Mouse (Mus musculus) embryo, embryonic 11.5 days (tissue): ENCODE results near the gene 2010111I01Rik.

Experiments used
- DNase-seq: peaks from one replicate; pipeline ENCODE4 v3.0.0-alpha.2; 2012; ENCODE audit warnings: low read depth, low spot score

2010111I01Rik gene

GRCm38 (mm10) chr13:63284748-63285147 is 320.1 kb downstream of the 2010111I01Rik start:
- no peak for DNase-seq

- DNase-seq = no peak
These were observed 321.9 kb downstream of the 2010111I01Rik start for GRCm38 (mm10) chr13:63286483-63287102.

GRCm38 (mm10) chr13:63289152-63289551 is 324.5 kb downstream of the 2010111I01Rik start:
- DNase-seq = no peak

- DNase-seq = no peak
These were observed 325.0 kb downstream of the 2010111I01Rik start for GRCm38 (mm10) chr13:63289687-63290086.

- no peak for DNase-seq
These were observed 325.4 kb downstream of the 2010111I01Rik start for GRCm38 (mm10) chr13:63290126-63290525.

- no peak for DNase-seq
These were observed 326.3 kb downstream of the 2010111I01Rik start for GRCm38 (mm10) chr13:63291016-63291415.

- no peak for DNase-seq
These were observed 329.0 kb downstream of the 2010111I01Rik start for GRCm38 (mm10) chr13:63293647-63294046.

GRCm38 (mm10) chr13:63294359-63295193 is 329.9 kb downstream of the 2010111I01Rik start:
- no peak for DNase-seq

GRCm38 (mm10) chr13:63296300-63296699 is 331.6 kb downstream of the 2010111I01Rik start:
- no peak for DNase-seq

GRCm38 (mm10) chr13:63297003-63297402 is 332.3 kb downstream of the 2010111I01Rik start:
- no peak for DNase-seq

- DNase-seq = no peak
These were observed 333.2 kb downstream of the 2010111I01Rik start for GRCm38 (mm10) chr13:63297933-63298332.

GRCm38 (mm10) chr13:63298931-63299330 is 334.2 kb downstream of the 2010111I01Rik start:
- DNase-seq = no peak

- DNase-seq = no peak
These were observed 336.2 kb downstream of the 2010111I01Rik start for GRCm38 (mm10) chr13:63300929-63301328.

- DNase-seq = no peak
These were observed 337.1 kb downstream of the 2010111I01Rik start for GRCm38 (mm10) chr13:63301764-63302209.

- no peak for DNase-seq
These were observed 337.7 kb downstream of the 2010111I01Rik start for GRCm38 (mm10) chr13:63302381-63302780.

GRCm38 (mm10) chr13:63304124-63304792 is 339.6 kb downstream of the 2010111I01Rik start:
- DNase-seq = no peak

- DNase-seq = no peak
These were observed 340.1 kb downstream of the 2010111I01Rik start for GRCm38 (mm10) chr13:63304799-63305159.

GRCm38 (mm10) chr13:63305160-63306011 is 340.7 kb downstream of the 2010111I01Rik start:
- no peak for DNase-seq

GRCm38 (mm10) chr13:63306768-63307167 is 342.1 kb downstream of the 2010111I01Rik start:
- DNase-seq = no peak

GRCm38 (mm10) chr13:63309563-63309962 is 344.9 kb downstream of the 2010111I01Rik start:
- no peak for DNase-seq

- DNase-seq = no peak
These were observed 346.5 kb downstream of the 2010111I01Rik start for GRCm38 (mm10) chr13:63311156-63311555.
